Mouse (Mus musculus) MEL (cell line): ENCODE measurements around the gene Rhou. TPM values are rescaled to one million over a fixed set of nuclear protein-coding genes. Genes with fewer than 3 reads are reported as not detected.

ENCODE experiments used
- DNase-seq: peaks from one replicate; pipeline ENCODE4 v3.0.0; 2011; ENCODE audit warnings: low read depth, low spot score
- H3K27ac ChIP-seq: 2 replicates; pipeline ENCODE4 v1.5.1; 2012; ENCODE audit warnings: low read depth, mild to moderate bottlenecking, control low read depth, low read length, moderate library complexity; ENCODE audit not compliant: control insufficient read depth
- H3K27me3 ChIP-seq, 2 experiments: fragments of 150-350 bp in 1 of 2; sonication (generic) in 1 of 2; 2 replicates each; pipeline ENCODE4 v1.6.1; 2012; ENCODE audit warnings: low read length in 2 of 2, mild to moderate bottlenecking in 2 of 2, improper control_type of control experiment in 1 of 2, moderate library complexity in 1 of 2; ENCODE audit not compliant: insufficient read depth in 2 of 2, control insufficient read depth in 1 of 2
- H3K36me3 ChIP-seq, 2 experiments: 2 replicates each; pipeline ENCODE4 v1.6.1; 2012 to 2014; ENCODE audit warnings: low read length in 2 of 2, improper control_type of control experiment in 1 of 2, inconsistent platforms in 1 of 2, mild to moderate bottlenecking in 1 of 2; ENCODE audit not compliant: insufficient read depth in 2 of 2, control insufficient read depth in 1 of 2
- H3K4me1 ChIP-seq, 2 experiments: fragments of 150-350 bp in 1 of 2; sonication (generic) in 1 of 2; 2 replicates each; pipeline ENCODE4 v1.6.1; 2012; ENCODE audit warnings: low read length in 2 of 2, improper control_type of control experiment in 1 of 2, mild to moderate bottlenecking in 1 of 2; ENCODE audit not compliant: insufficient read depth in 2 of 2, control insufficient read depth in 1 of 2
- H3K4me3 ChIP-seq, 2 experiments: fragments of 150-350 bp in 1 of 2; sonication (generic) in 1 of 2; 2 replicates each; pipeline ENCODE4 v1.5.1; 2012; ENCODE audit warnings: low read depth in 2 of 2, low read length in 2 of 2, mild to moderate bottlenecking in 2 of 2, moderate library complexity in 2 of 2, control low read depth in 1 of 2, improper control_type of control experiment in 1 of 2; ENCODE audit not compliant: control insufficient read depth in 1 of 2, insufficient read depth in 1 of 2
- H3K79me2 ChIP-seq: 2 replicates; pipeline ENCODE4 v1.6.1; 2012; ENCODE audit warnings: mild to moderate bottlenecking, low read length, moderate library complexity; ENCODE audit not compliant: control insufficient read depth, poor library complexity, insufficient read depth
- H3K9ac ChIP-seq: 2 replicates; pipeline ENCODE4 v1.6.1; 2012; ENCODE audit warnings: low read depth, mild to moderate bottlenecking, control low read depth, low read length, moderate library complexity; ENCODE audit not compliant: control insufficient read depth, poor library complexity, severe bottlenecking
- H3K9me3 ChIP-seq: fragments of 150-350 bp; sonication (generic); replicated peaks from 2 replicates; pipeline ENCODE4 v1.6.1; 2012; ENCODE audit warnings: mild to moderate bottlenecking, low read length, improper control_type of control experiment, moderate library complexity; ENCODE audit not compliant: insufficient read depth
- E2F4 ChIP-seq: IDR thresholded peaks from 2 replicates; pipeline ENCODE4 v1.6.1; 2011; ENCODE audit warnings: low read depth, low read length, improper control_type of control experiment, borderline replicate concordance
- ELF1 ChIP-seq: IDR thresholded peaks from 2 replicates; pipeline ENCODE4 v1.6.1; 2014; ENCODE audit warnings: low read depth, mild to moderate bottlenecking, inconsistent platforms, low read length, improper control_type of control experiment, moderate library complexity
- EP300 ChIP-seq, 2 experiments: IDR thresholded peaks; 2 replicates each; pipeline ENCODE4 v1.6.1; 2011; ENCODE audit warnings: improper control_type of control experiment in 2 of 2, low read length in 2 of 2, low read depth in 1 of 2, mild to moderate bottlenecking in 1 of 2
- GATA1 ChIP-seq: IDR thresholded peaks from 2 replicates; pipeline ENCODE4 v1.6.1; 2011; ENCODE audit warnings: low read depth, low read length, improper control_type of control experiment
- HCFC1 ChIP-seq: IDR thresholded peaks from 2 replicates; pipeline ENCODE4 v1.6.1; 2012; ENCODE audit warnings: low read depth, mild to moderate bottlenecking, inconsistent platforms, low read length, improper control_type of control experiment, moderate library complexity
- KAT2A ChIP-seq: conservative IDR thresholded peaks from 2 replicates; pipeline ENCODE4 v1.6.1; 2012; ENCODE audit warnings: low read depth, low read length, improper control_type of control experiment, inconsistent platforms
- MAZ ChIP-seq: IDR thresholded peaks from 2 replicates; pipeline ENCODE4 v1.6.1; 2012; ENCODE audit warnings: low read depth, mild to moderate bottlenecking, inconsistent platforms, low read length, improper control_type of control experiment
- MEF2A ChIP-seq: IDR thresholded peaks from 2 replicates; pipeline ENCODE4 v1.6.1; 2014; ENCODE audit warnings: low read depth, mild to moderate bottlenecking, inconsistent platforms, low read length, improper control_type of control experiment; ENCODE audit not compliant: poor library complexity, insufficient replicate concordance, severe bottlenecking; ENCODE audit errors: extremely low read depth
- MYB ChIP-seq: IDR thresholded peaks from 2 replicates; pipeline ENCODE4 v1.6.1; 2011; ENCODE audit warnings: mild to moderate bottlenecking, low read depth, low read length, improper control_type of control experiment
- NELFE ChIP-seq: IDR thresholded peaks from 2 replicates; pipeline ENCODE4 v1.6.1; 2011; ENCODE audit warnings: low read depth, low read length, improper control_type of control experiment
- POLR2AphosphoS2 ChIP-seq: IDR thresholded peaks from 2 replicates; pipeline ENCODE4 v1.6.1; 2011; ENCODE audit warnings: low read length, improper control_type of control experiment
- POLR2AphosphoS5 ChIP-seq: IDR thresholded peaks from 2 replicates; pipeline ENCODE4 v1.6.1; 2012; ENCODE audit warnings: low read depth, borderline replicate concordance, mild to moderate bottlenecking, inconsistent platforms, low read length, moderate library complexity, mixed read lengths
- RAD21 ChIP-seq: IDR thresholded peaks from 2 replicates; pipeline ENCODE4 v1.6.1; 2011; ENCODE audit warnings: mild to moderate bottlenecking, low read depth, low read length, improper control_type of control experiment
- RCOR1 ChIP-seq: IDR thresholded peaks from 2 replicates; pipeline ENCODE4 v1.6.1; 2012; ENCODE audit warnings: low read depth, mild to moderate bottlenecking, inconsistent platforms, low read length, improper control_type of control experiment
- UBTF ChIP-seq: IDR thresholded peaks from 2 replicates; pipeline ENCODE4 v1.6.1; 2012; ENCODE audit warnings: low read depth, mild to moderate bottlenecking, inconsistent platforms, low read length, improper control_type of control experiment, moderate library complexity, borderline replicate concordance; ENCODE audit not compliant: insufficient read depth
- USF2 ChIP-seq, 2 experiments: IDR thresholded peaks; 2 replicates each; pipeline ENCODE4 v1.6.1; 2011 to 2012; ENCODE audit warnings: improper control_type of control experiment in 2 of 2, low read length in 2 of 2, borderline replicate concordance in 1 of 2, inconsistent platforms in 1 of 2, low read depth in 1 of 2, mild to moderate bottlenecking in 1 of 2; ENCODE audit not compliant: insufficient read depth in 1 of 2
- ZC3H11A ChIP-seq: IDR thresholded peaks from 2 replicates; pipeline ENCODE4 v1.6.1; 2012; ENCODE audit warnings: low read depth, mild to moderate bottlenecking, inconsistent platforms, low read length, improper control_type of control experiment
- ZKSCAN1 ChIP-seq: IDR thresholded peaks from 2 replicates; pipeline ENCODE4 v1.6.1; 2012; ENCODE audit warnings: low read depth, mild to moderate bottlenecking, inconsistent platforms, low read length, improper control_type of control experiment, moderate library complexity
- ZNF384 ChIP-seq: IDR thresholded peaks from 2 replicates; pipeline ENCODE4 v1.6.1; 2012; ENCODE audit warnings: low read depth, mild to moderate bottlenecking, inconsistent platforms, low read length, improper control_type of control experiment
- polyA plus RNA-seq, 2 experiments: library from polyadenylated mRNA; stranded (reverse) in 1 of 2; unstranded in 1 of 2; fragments of >175 nt in 1 of 2; fragments of >200 nt in 1 of 2; gene quantifications; 2 replicates each; pipeline versions ENCODE4 v1.2.1 to v1.2.4; 2012; ENCODE audit warnings: low replicate concordance in 2 of 2, low read depth in 1 of 2; ENCODE audit not compliant: insufficient read length in 2 of 2, insufficient read depth in 1 of 2, missing spikeins in 1 of 2
- total RNA-seq: library from RNA; depleted of rRNA; stranded (reverse); fragments of 300-350 nt; gene quantifications from 2 replicates; pipeline ENCODE4 v1.2.3, GENCODE M21; 2012

The Rhou gene
- total and polyA plus RNA-seq, 3 experiments: not detected

GRCm38 (mm10) chr8:123628968-123629755 lies 24.6 kb upstream of the Rhou start (continued):
- no peak for TF ChIP-seq MYB

DNA sequence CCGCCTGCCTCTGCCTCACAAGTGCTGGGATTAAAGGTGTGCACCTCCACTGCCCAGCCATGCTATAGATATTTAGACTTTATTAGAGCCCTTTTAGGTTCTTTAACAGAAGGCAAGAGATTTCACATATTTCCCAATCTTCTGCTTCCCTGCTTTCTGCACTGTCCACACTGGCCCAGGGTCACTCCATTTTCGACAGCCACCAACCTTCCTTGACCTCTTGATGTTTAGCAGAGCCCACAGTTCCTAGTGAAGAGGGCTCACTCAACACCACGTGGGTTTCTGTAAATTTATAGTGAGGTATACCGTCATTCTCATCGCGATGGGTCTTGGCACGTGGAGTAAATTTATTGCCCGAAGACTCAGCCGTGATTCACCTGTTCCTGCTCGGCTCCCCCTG lies 23.7 kb upstream of the Rhou start:
- Histone ChIP-seq H3K27ac (no peak overlapping the region), H3K9me3 (no peaks in the 10 kb centered on the region), H3K79me2 (no peaks in the 10 kb centered on the region), H3K27me3 (no peaks in the 10 kb centered on the region), H3K4me1 (peaks cover 10 to 17% of the 10 kb centered on the region in 2 experiments; a peak in 3 of 4 replicates), H3K4me3 (no peak overlapping the region), H3K9ac (no peak overlapping the region), H3K36me3 (peaks cover 0 to 10% of the 10 kb centered on the region in 2 experiments; a peak in 2 of 4 replicates)
- no peak for DNase-seq
- no peak for TF ChIP-seq ZKSCAN1
- no peak for TF ChIP-seq ZC3H11A
- TF ChIP-seq NELFE: no peak
- no peak for TF ChIP-seq KAT2A
- TF ChIP-seq E2F4: no peak
- TF ChIP-seq POLR2AphosphoS2: no peak
- no peak for TF ChIP-seq HCFC1
- TF ChIP-seq MEF2A: no peak
- TF ChIP-seq ELF1: no peak
- no peak for TF ChIP-seq GATA1
- no peak for TF ChIP-seq POLR2AphosphoS5
- no peak for TF ChIP-seq MAZ
- TF ChIP-seq RCOR1: no peak
- no peak for TF ChIP-seq RAD21
- TF ChIP-seq ZNF384: no peak
- no peak for TF ChIP-seq USF2 (IDR thresholded peaks at IDR 0.05; ENCODE audit: borderline replicate concordance in 1 of 2, insufficient read depth in 1 of 2, low read depth in 1 of 2, low read length in 2 of 2)
- TF ChIP-seq EP300 (IDR thresholded peaks at IDR 0.05; ENCODE audit: low read depth in 1 of 2, low read length in 2 of 2): no peak
- TF ChIP-seq UBTF: no peak
